Mouse (Mus musculus) CD4-positive helper T cell, adult 2 months (primary cell): ENCODE results near the gene Bcar1.

ENCODE experiments used
- DNase-seq: peaks from one replicate; pipeline ENCODE4 v3.0.0-alpha.2; 2012; ENCODE audit warnings: low read depth, missing footprints, low spot score

Bcar1 gene

DNA sequence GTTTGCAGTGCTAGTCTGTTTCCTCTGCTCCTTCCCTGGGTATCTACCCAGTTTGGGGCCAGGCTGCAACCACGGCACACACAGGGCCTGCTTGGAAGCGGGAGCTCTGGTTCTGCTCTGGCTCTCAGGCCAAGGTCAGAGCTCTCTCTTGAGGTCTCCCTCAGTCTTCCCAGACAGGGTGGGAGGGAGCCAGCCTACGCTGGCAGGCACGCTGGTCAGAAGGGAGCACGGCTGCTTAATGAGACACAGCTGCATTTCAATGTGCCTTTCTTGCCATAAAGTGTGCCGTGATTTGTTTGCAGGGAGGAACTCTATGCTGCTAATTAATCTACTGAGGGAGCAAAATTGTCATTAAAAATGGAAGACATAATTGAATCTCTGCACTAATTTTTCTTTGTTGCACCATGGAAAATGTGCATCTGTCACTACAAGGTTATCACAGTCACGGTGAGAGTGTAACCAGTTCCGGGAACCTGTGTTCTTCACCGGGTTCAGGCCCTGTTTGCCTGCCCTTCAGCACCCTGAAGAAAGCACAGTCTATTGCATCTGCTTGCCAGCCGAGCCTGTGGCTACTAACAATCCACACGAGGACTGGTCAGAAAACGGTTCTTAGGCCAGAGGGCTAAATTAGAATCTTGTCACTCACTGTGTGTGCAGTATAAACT is 26.3 kb upstream of the Bcar1 start:
- no peak for DNase-seq

DNA sequence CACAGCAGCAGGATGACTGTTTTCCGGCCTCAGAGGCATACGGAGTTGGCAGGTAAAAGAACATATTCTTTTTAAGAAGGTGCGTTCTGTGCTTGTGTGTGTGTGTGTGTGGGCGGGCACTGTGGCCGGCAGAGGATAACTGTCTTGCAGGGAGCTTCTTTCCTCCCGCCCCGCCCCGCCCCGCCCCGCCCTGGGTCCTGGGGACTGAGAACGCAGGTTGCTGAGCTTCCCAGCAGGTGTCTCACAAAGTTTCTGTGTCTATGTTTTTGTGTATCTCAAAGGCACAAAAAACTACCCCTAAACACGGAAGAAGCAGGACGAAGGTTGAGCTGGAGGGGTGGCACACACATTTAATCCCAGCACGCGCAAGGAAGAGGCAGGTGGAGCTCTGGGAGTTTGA is 25.7 kb upstream of the Bcar1 start:
- no peak for DNase-seq

- DNase-seq, result no peak
These were observed 25.0 kb upstream of the Bcar1 start for GRCm38 (mm10) chr8:111768651-111769050.

- DNase-seq, result no peak
These were observed 22.0 kb upstream of the Bcar1 start for GRCm38 (mm10) chr8:111765616-111766015.

- DNase-seq, result no peak
These were observed 21.5 kb upstream of the Bcar1 start for GRCm38 (mm10) chr8:111765096-111765495.

GRCm38 (mm10) chr8:111760708-111761107 is 17.1 kb upstream of the Bcar1 start:
- DNase-seq, result no peak

GRCm38 (mm10) chr8:111758817-111759216 is 15.2 kb upstream of the Bcar1 start:
- DNase-seq, result no peak

DNA sequence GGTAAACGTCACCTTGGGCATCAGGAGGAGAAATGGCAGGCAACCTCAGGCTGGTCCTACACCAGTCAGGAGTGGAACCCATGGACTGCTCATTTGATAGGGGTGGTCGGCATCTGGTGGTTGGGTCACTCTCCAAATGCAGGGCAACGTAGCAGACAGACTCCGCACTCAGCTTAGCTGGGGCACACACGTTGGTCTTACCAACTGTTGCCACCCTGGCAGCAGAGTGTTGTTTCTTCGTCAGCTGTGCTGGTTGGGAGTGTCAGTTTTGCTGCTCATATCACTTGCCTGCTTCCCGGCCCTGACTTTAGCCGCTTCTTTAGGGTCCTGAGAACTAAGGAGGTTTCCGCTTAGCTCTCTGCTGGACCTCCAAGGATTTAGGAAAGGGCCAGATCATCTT is 14.0 kb upstream of the Bcar1 start:
- DNase-seq, result no peak

- DNase-seq, result no peak
These were observed 11.1 kb upstream of the Bcar1 start for GRCm38 (mm10) chr8:111754736-111755135.

DNA sequence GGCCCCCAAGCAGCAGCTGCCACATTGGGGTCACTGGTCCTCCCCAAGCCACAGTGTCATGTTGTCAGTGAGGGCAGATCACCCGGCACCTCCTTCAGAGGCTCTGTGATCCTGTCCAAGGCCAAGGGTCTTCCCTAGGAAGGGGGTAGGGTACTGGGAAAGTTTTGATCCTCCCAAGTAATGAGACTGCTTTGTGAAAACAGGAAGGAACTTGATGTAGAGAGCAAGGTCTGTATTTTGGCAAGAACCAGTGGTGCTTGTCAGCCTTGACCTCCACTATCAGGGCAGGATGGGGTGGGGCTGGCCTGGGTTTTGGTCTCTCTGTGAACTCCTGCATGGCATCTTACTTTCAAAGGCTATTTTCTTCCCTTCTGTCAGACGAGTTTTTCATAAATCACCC is 10.5 kb upstream of the Bcar1 start:
- no peak for DNase-seq

DNA sequence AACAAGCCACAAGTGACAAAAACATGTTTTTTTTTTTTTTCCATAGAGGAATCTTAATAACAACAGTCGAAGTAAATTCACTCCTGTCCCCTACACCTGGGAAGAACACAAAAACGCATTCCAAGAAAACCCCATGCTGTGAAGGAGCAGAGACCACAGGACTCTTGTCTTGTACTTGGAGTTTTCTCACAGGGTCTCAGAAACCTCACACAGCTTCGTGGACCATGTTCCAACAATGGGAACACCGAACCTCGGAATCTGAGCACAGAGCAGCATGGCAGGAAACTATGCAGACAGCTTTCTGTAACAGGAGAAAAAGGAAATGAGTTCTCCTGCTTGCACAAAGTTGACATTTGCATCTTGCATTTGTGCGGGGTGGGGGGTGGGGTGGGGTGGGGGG is 5.2 kb upstream of the Bcar1 start:
- no peak for DNase-seq

DNA sequence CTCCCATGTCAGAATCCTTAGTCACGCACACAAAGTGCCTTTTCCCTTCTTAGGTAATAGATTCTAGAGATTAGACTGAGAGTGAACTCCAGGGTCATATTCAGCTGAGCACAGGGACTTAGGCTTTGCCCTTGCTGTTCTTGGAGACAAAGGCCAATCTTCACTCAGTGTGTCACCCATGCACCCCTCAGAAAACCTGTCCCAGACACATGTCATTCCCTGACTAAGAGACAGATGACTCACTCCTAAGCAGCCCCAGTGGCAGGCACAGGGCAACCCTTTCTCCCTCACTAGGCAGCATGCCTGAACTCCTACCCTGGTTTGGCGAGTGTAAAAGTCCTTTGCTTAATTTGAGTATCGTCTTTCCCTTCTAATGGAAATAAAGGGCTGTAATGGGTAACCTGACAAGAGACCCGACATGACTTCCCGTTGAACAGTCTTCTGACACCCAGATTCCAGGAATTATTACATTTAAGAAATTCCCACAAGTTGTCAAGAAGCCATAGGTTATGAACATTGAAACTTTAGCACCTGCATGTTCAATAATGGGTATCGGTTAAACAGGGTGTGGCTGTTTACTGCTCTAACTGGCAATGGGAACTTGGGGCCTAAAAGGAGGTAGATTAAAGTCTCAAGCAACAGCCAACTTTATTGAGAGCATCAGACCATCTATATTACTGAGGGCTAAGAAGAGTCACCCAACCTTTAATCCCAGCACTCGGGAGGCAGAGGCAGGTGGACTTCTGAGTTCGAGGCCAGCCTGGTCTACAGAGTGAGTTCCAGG is 4.4 kb upstream of the Bcar1 start:
- no peak for DNase-seq

DNA sequence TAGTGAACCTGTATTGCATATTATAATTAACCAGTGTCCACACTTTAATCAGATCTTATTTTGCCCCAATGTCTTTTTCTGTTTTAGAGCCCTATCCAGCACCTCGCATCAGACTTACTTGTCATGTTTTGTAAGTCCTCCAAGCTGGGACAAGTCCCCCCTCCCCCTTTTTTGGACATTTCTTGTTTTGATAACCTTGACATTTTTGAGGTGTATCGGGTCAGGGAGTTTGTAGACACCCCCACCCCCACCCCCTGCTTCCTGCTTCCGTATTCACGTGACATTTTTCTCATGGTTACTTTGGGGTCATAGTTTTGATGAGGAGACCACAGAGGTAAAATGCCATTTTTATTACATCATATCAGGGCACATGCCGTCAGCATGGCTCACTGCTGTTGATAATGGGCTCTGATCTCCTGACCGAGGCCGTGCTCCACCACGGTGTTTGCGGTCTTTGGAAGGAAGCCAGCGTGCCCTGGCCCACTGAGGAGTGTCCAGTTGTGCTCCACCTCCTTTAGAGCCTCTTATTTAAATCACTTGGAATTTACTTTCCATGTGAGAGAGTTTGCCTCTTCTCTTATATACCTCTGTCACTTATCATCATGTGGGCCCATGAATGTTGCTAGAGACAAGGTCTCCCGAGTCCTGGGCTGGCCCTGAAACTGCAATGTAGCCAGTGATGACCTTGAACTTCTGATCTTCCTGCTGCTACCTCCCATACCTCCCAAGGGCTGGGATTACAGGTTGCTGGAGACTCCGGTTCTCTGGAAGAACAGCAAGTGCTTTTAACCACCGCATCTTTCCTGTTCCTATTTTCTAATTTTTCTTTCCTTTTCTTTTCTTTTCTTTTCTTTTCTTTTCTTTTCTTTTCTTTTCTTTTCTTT is 3.2 kb upstream of the Bcar1 start:
- DNase-seq, result no peak

GRCm38 (mm10) chr8:111745591-111746418 is 2.2 kb upstream of the Bcar1 start:
- DNase-seq, result no peak

DNA sequence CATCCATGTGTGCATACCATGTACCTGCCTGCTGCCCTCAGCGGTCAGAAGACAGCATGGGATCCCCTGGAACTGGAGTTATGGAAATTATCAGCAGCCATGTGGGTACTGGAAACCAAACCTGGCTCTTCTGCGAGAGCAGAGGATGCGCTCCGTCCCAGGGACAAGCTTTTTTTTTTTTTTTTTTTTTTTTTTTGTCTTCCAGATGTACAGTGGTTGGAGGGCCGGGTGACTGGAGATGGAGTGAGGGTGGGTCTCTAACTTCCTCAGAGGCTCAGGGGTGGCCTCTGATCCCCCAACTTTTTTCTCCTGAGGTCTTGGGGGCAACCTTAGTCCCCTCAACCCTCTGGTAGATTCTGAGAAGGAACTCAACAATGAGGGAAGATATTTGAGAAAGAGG is 1.5 kb upstream of the Bcar1 start:
- no peak for DNase-seq

GRCm38 (mm10) chr8:111743101-111743791 is 363 bp downstream of the Bcar1 start:
- no peak for DNase-seq

DNA sequence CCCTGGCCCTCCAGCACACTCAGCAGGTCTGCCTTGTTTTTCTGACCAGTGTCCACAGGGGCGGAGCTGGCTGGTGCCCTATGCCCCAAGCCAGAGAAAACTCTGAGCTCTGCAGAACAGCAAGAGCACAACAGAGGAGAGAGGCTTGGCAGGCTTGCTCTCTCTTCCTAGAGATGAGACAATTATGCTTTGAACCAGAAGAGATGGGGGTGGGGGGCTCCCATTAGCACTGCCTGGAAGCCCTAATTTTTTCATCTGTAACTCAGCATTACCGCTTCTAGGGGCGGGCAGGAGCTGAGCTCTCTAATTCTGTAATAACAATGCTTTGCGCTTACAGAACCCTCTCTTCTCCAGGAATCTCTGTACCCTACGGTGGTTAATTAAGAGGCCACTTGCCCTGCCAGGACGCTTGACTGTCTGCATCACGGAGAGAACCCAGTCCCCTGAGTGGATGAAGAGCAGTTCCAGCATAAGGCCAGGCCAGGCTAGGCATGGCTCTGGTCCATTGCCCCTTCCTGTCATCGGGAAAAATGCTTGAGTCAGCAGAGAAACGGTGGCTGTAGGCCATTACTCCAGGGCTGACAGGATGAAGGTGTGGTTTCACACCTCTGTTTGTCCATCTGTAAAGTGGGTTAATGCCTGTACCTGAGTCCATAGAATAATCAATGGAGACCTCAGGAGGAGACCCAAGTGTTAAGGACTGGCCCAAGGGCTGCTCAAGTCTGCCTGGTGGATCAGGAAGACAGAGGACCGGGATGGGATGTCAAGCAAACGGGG is 1.2 kb downstream of the Bcar1 start:
- DNase-seq, result no peak

DNA sequence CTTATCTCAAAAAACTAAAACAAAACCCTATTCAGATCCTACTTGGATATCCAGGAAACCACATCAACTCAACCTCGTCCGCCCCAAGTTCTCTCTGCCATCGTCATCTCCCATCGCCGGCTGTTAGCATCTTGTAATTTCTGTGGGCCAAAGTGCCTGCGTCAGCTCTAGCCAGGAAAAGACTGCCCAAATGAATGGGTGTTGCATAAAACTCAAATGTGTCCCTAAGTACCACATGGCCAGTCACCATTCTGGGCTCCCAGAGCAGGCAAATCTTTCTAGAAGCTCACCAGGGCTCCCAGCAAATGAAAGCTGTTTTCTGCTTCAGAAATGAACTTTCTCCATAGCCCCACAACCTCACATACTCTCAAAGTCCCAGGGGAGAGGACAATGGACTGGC is 2.1 kb downstream of the Bcar1 start:
- no peak for DNase-seq

- DNase-seq, result no peak
These were observed 2.6 kb downstream of the Bcar1 start for GRCm38 (mm10) chr8:111740994-111741393.

DNA sequence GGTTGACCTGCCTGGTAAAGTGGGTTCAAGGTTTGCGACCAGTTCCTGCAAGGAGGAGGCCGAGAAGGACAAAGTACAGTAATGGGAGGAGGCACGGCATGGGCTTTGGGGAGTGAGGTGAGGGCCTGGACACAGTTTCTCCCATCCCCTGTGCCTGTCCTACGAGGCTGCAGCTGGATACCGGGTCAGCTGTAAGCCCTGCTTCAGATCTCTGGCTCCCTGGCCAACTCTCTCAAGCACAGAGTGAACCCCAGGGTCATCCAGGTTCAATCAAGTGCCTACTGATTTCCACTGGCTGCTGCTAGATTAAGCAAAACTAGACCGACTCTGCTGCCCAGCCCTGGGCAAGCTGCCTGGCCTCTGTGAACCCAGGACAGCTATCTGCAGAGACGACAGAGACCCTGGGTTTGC is 3.3 kb downstream of the Bcar1 start:
- DNase-seq, result no peak
